Mouse (Mus musculus) forebrain, embryonic 16.5 days (tissue): ENCODE results near the gene Kcna3. TPM values are rescaled to one million over a fixed set of nuclear protein-coding genes. Genes with fewer than 3 reads are reported as not detected.

Source experiments
- ATAC-seq: fragments of 200-750 bp; cut with Nextera tagmentation; 2 replicates; pipeline ENCODE4 v1.8.0; 2017; ENCODE audit warnings: mild to moderate bottlenecking, moderate library complexity
- H3K27ac ChIP-seq: fragments of 300-500 bp; sonication (generic); 2 replicates; pipeline ENCODE4 v1.5.1; 2014; ENCODE audit warnings: low read length, control low read depth
- H3K27me3 ChIP-seq: fragments of 300-500 bp; sonication (generic); replicated peaks from 2 replicates; pipeline ENCODE4 v1.6.1; 2014; ENCODE audit warnings: low read length; ENCODE audit not compliant: control insufficient read depth, insufficient read depth
- H3K36me3 ChIP-seq: fragments of 300-500 bp; sonication (generic); 2 replicates; pipeline ENCODE4 v1.6.1; 2014; ENCODE audit not compliant: control insufficient read depth, insufficient read depth
- H3K4me1 ChIP-seq: fragments of 300-500 bp; sonication (generic); replicated peaks from 2 replicates; pipeline ENCODE4 v1.6.1; 2014; ENCODE audit warnings: low read length; ENCODE audit not compliant: control insufficient read depth, insufficient read depth
- H3K4me2 ChIP-seq: fragments of 300-500 bp; sonication (generic); 2 replicates; pipeline ENCODE4 v1.6.1; 2014; ENCODE audit warnings: mild to moderate bottlenecking, low read length, control low read depth
- H3K4me3 ChIP-seq: fragments of 300-500 bp; sonication (generic); replicated peaks from 2 replicates; pipeline ENCODE4 v1.5.1; 2014; ENCODE audit warnings: mild to moderate bottlenecking, low read length, control low read depth
- H3K9ac ChIP-seq: fragments of 300-500 bp; sonication (generic); replicated peaks from 2 replicates; pipeline ENCODE4 v1.6.1; 2014; ENCODE audit warnings: low read depth, low read length, control low read depth
- H3K9me3 ChIP-seq: fragments of 300-500 bp; sonication (generic); 2 replicates; pipeline ENCODE4 v1.6.1; 2016; ENCODE audit warnings: low read length; ENCODE audit not compliant: control insufficient read depth
- WGBS: fragments of 180-500 bp; shearing (Covaris S2); extraction: QIAGEN DNeasy Blood & Tissue Kit; methylation state at CpG from one replicate; pipeline ENCODE4 v1.1.7; 2014; 5-methylcytosine and 5-hydroxymethylcytosine counted together
- polyA plus RNA-seq: library from polyadenylated mRNA; unstranded; fragments of >200 nt; fragmentation: Nextera tagmentation; extraction: Ambion mirVana; gene quantifications from 2 replicates; pipeline ENCODE4 v1.2.1, GENCODE M21; 2015

Gene Kcna3
- polyA plus RNA-seq, result 14.7 and 15.7 TPM in 2 replicates

GRCm38 (mm10) chr3:107035521-107036457, at the start of gene Kcna3:
Kcna3 (plus strand) TSS chr3:107036169.
- ATAC-seq, result peak; percentile 94
- peak within 1 kb of the TSS; percentile 85 for H3K4me3 ChIP-seq
- peak within 1 kb of the TSS; percentile 92 for H3K9ac ChIP-seq
- H3K4me2 ChIP-seq, result peak within 1 kb of the TSS; percentile 79
- no peaks in the 10 kb centered on the region for H3K9me3 ChIP-seq
- H3K27ac ChIP-seq, result peak within 1 kb of the TSS; percentile 87
- H3K4me1 ChIP-seq, result peaks cover 44% of the 10 kb centered on the region
- under 1% methylated on average over 67 of the region's 80 CpGs for WGBS
- H3K36me3 ChIP-seq, result no peaks in the 10 kb centered on the region
- no peaks in the 10 kb centered on the region for H3K27me3 ChIP-seq

- Histone ChIP-seq H3K36me3 (no peaks in the 10 kb centered on the region), H3K4me3 (no peak overlapping the region), H3K27ac (no peak overlapping the region), H3K4me2 (no peak overlapping the region), H3K27me3 (no peaks in the 10 kb centered on the region), H3K4me1 (no peaks in the 10 kb centered on the region), H3K9ac (no peak overlapping the region), H3K9me3 (no peaks in the 10 kb centered on the region)
- ATAC-seq, result no peak
- WGBS, result 95% methylated on average over 1 of the region's 1 CpGs
Observed at GRCm38 (mm10) chr3:106991334-106991733, 44.6 kb upstream of the Kcna3 start.

DNA sequence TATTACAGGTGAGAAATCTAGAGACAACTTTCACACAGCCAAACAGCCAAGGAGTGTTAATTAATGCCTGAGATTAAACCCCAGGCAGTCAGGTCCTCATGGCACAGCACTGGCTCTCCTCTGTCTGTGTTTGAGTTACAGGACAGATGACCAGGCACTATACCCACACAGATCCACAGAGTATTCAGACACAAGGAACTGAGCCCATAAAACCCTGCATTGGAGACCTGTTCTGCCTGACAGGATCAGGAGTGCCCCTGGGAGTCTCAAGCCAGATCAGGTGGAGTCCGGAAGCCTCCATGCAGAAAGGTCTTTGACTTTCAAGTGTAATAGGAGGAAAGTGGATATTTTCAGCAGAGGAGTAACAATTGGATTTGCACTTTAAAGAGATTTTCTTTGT, 40.6 kb upstream of the Kcna3 start:
- Histone ChIP-seq H3K27ac (no peak overlapping the region), H3K4me2 (no peak overlapping the region), H3K36me3 (no peaks in the 10 kb centered on the region), H3K27me3 (no peaks in the 10 kb centered on the region), H3K9me3 (no peaks in the 10 kb centered on the region), H3K4me1 (no peaks in the 10 kb centered on the region; the same call in 1 of the 2 replicates), H3K9ac (no peak overlapping the region), H3K4me3 (no peak overlapping the region)
- ATAC-seq, result no peak
- 69% methylated on average over 1 of the region's 1 CpGs for whole genome bisulfite sequencing

- ATAC-seq, result no peak
- H3K36me3 ChIP-seq, result no peaks in the 10 kb centered on the region
- H3K27me3 ChIP-seq, result no peaks in the 10 kb centered on the region
- H3K4me2 ChIP-seq, result no peak overlapping the region
- no peak overlapping the region for H3K4me3 ChIP-seq
- H3K4me1 ChIP-seq, result no peaks in the 10 kb centered on the region; the same call in 1 of the 2 replicates
- H3K27ac ChIP-seq, result no peak overlapping the region
- no peak overlapping the region for H3K9ac ChIP-seq
- no peaks in the 10 kb centered on the region for H3K9me3 ChIP-seq
- WGBS, result 69% methylated on average over 2 of the region's 2 CpGs
Observed at GRCm38 (mm10) chr3:106996186-106996585, 39.8 kb upstream of the Kcna3 start.

GRCm38 (mm10) chr3:106998370-106998769, 37.6 kb upstream of the Kcna3 start:
- no peaks in the 10 kb centered on the region for H3K9me3 ChIP-seq
- H3K9ac ChIP-seq, result no peak overlapping the region
- H3K27ac ChIP-seq, result peak overlapping the region; percentile 60
- no peaks in the 10 kb centered on the region for H3K36me3 ChIP-seq
- peak; percentile 87 for ATAC-seq
- H3K27me3 ChIP-seq, result no peaks in the 10 kb centered on the region
- 28% methylated on average over 1 of the region's 1 CpGs for WGBS
- no peak overlapping the region for H3K4me2 ChIP-seq
- peaks cover 7% of the 10 kb centered on the region for H3K4me1 ChIP-seq
- no peak overlapping the region for H3K4me3 ChIP-seq

DNA sequence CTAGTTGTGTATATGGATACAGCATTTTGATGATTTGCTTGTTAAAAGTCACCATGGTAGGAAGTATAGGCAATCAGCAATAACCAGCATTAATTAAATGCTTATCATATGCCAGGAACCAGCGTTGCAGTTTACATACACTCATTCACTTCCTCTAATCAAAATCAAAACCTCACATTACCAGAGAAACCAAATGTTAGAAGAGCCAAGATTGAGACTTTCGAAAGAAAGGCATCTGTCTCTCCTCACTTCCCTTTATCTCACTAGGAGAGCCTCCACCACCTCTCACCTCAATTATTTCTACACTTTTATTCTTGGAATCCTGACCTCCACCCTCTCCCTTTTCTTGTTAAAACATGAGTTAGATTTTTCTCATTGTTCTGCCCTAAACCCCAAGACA, 35.8 kb upstream of the Kcna3 start:
- no peak overlapping the region for H3K4me2 ChIP-seq
- no peak overlapping the region for H3K4me3 ChIP-seq
- H3K9me3 ChIP-seq, result no peaks in the 10 kb centered on the region
- H3K9ac ChIP-seq, result no peak overlapping the region
- H3K27me3 ChIP-seq, result no peaks in the 10 kb centered on the region
- no peak overlapping the region for H3K27ac ChIP-seq
- no peaks in the 10 kb centered on the region for H3K36me3 ChIP-seq
- WGBS, result 28% methylated on average over 2 of the region's 2 CpGs
- peaks cover 7% of the 10 kb centered on the region for H3K4me1 ChIP-seq
- no peak for ATAC-seq

DNA sequence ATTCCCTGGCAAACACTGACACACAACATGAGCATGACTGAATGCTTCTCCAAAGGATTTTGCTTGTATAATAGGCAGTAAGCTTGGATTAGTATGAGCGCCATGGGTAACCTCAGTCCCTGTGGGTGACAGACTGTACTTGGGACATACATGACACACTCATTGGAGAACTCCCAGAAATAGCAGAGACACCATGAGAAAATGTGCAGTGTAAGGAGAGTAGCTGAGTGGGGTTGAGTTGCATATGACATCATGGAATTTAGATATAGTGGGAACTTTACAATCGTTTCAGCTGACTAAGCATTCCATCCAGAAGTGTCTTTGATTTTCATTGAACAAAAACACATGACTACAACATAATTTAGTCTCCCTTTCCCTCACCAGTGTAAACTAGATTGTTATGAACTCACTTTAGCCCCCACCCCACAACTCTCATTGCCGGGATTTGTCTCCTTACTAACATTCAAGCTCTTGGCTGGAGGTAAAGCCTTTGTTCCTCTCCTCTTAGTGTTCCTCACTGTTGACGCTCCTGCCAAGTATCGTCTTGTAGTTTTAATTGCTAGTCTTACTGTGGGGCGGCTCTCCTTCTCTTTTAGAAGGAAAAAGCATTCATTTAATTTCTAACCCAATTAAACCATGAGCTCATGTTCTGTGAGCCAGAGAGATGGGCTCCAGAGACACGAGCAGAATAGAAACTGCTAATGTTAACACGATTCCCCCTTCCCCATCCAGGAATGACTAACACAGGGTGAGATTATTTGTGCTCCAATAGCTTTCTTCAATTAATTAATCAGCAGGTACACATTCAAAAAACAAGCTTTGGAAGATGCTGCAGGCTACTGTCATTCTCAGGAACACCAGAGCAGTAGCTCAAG, 33.5 kb upstream of the Kcna3 start:
- ATAC-seq, result peak; percentile 47
- H3K27me3 ChIP-seq, result no peaks in the 10 kb centered on the region
- no peak overlapping the region for H3K27ac ChIP-seq
- H3K4me3 ChIP-seq, result no peak overlapping the region
- no peaks in the 10 kb centered on the region for H3K36me3 ChIP-seq
- peaks cover 7% of the 10 kb centered on the region for H3K4me1 ChIP-seq
- no peak overlapping the region for H3K9ac ChIP-seq
- H3K9me3 ChIP-seq, result no peaks in the 10 kb centered on the region
- 22% methylated on average over 8 of the region's 8 CpGs for WGBS
- no peak overlapping the region for H3K4me2 ChIP-seq

DNA sequence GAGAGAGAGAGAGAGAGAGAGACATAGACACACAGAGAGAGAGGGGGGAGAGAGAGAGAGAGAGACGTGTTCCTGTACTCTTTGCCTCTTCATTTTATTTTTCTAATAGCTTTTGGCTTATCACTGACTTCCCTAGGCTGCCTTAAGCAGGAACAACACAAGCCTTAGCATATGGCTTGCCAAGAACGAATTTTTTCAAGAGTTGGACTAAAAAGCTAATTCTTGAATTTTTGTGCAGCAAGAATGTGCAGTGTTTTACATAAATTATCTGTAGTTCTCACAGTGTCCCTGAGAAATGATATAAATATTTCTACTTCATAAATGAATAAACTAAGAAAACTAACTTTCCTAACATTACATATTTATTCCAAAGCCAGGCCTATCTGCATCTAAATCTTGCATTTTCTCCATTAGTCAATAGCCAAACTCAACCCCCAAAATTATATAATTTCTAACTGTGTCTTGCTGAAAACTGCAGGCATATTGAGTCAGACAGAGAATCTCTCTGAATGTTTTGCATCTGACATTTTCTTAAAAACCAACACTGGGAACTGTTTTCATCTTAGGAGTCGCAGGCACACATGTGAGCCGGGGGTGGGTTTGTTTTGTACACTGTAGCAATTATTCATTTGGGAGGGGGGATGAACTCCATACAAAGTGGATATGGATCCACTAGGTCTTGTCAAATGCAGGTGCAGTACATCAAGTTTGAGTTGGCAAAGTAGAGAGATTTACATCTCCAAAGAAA, 26.5 kb upstream of the Kcna3 start:
- ATAC-seq, result no peak
- 70% methylated on average over 4 of the region's 4 CpGs for WGBS
- no peaks in the 10 kb centered on the region for H3K36me3 ChIP-seq

More for the DNA sequence above, 26.5 kb upstream of the Kcna3 start:
- Histone ChIP-seq H3K4me2 (no peak overlapping the region), H3K9me3 (no peaks in the 10 kb centered on the region), H3K27me3 (no peaks in the 10 kb centered on the region), H3K4me1 (no peaks in the 10 kb centered on the region; the same call in 1 of the 2 replicates), H3K27ac (no peak overlapping the region), H3K9ac (no peak overlapping the region), H3K4me3 (no peak overlapping the region)
